Mouse (Mus musculus) fat pad, adult 2 months (tissue): ENCODE data around the gene Sigmar1.

Source experiments
- DNase-seq: peaks from one replicate; pipeline ENCODE4 v3.0.0-alpha.2; 2011; ENCODE audit warnings: low read depth, low spot score; ENCODE audit errors: extremely low read depth

Gene Sigmar1

DNA sequence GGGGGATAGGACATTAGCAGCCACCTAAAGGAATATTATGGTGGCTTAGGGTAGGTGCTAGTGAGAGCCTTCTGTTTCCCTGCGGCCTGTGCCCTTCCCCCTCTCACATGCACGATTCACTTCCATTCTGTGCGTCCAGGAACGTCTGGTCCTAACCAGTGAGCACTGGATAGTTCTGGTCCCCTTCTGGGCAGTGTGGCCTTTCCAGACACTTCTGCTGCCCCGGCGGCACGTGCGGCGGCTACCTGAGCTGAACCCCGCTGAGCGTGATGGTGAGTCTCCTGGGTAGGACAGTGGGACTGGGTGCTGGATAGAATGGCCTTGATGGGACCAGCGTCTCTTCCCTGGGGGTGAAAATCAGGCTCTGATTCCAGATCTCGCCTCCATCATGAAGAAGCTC is 1.4 kb upstream of the Sigmar1 start:
- DNase-seq: no peak

DNA sequence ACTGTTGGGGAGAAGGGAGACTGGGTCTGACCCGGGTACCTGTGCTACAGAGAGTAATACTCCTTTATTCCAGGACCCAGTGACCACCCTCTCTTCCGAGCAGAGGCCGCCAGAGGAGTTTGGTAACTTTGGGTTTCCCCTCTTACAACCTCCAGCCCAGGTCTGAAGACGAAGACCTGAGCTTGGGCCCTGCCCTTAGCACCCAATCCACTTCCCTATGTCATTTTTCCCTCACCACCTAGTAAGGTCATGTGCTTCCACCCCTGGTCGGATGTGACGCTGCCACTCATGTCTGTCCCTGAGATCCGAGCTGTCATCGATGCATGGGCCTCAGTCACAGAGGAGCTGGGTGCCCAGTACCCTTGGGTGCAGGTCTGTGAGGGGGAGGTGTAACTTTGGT is 483 bp upstream of the Sigmar1 start:
- DNase-seq: no peak

DNA sequence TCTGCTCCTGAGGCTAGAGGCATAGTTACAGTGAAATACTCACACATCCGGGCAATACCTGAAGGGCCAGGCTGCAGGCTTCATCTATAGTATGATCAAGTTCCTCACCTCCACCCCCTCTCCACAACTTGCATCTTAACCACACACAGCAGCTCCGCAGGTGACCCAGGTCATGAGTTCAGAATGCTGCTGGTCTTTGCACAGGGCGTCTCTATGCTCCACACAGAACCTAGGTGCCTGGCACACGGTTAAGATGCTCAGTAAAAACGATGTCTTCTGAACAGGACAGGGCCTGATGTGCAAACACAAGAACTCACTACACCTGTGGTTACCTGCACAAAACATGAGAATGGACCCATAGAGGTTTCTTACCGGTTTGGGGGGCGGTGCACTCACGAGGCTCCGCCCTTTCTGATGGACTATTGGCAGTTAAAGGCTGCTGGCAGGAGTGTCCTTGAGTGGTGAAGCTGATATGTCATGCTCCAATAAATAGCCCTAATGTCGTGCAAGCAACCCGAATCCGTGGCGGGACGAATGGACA is 1.1 kb downstream of the Sigmar1 start, which contains the start of gene Galt:
Gene Galt, plus strand, starts transcription at position 432 of the 541 bp plus-strand sequence.
- no peak for DNase-seq

DNA sequence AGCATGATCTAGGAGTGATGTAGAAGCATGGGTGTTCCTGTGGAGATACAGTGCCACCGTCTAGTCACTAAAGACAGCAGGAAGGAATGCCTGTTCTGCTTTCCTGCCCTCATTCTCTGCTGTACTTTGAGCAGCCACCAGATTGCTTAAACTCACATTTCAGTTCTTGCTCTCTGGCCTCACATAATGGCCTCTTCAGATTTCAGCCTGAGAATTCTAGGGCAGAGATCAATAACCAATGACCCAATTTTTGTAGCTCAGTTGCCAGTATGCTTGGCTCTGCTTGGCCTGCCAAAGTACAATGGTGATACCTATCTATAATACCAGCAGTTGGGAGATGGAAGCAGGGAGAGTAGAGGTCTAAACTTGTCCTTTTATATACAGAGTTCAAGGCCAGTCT is 10.9 kb downstream of the Sigmar1 start:
- DNase-seq: no peak

DNA sequence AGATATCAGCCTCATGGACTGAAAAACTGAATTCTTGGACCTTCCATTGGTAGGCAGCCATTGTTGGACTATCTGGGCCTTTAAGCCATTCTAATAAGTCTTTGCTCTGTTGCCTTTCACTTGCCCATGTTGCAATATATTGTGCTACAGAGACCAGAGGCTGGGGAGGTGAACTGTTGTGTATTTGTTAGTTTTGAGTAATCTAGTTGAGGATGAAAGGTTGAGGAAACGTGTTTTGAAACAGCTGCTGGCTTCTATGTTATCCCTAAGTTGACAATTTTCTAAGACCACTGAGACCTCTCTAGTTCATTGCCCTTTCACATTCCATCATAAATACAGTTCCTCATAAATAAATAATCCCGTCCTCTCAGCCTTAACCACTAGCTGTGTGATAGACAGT is 11.8 kb downstream of the Sigmar1 start:
- DNase-seq: no peak

DNA sequence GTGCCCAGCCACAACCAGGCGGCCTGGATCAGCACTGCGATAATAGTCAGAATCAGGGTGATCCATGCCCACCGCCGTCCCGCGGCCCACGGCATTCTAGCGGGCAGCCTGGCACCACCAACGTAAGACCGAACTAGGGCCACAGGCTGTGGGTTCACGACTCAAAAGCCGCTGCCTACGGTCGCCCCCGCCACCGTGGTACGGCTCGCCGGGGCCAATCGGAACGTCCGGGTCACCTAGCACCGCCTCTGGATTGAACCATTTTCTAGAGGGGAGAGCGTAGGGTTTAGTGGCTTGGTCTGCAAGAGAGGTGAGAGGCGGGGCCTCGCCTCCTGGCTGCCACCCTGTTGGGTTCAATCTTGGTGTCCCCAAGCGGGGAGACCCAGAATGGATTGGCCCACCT is 14.8 kb downstream of the Sigmar1 start:
- DNase-seq: peak; percentile 75

- no peak for DNase-seq
Measured at GRCm38 (mm10) chr4:41740380-41741157, 15.4 kb downstream of the Sigmar1 start.

DNA sequence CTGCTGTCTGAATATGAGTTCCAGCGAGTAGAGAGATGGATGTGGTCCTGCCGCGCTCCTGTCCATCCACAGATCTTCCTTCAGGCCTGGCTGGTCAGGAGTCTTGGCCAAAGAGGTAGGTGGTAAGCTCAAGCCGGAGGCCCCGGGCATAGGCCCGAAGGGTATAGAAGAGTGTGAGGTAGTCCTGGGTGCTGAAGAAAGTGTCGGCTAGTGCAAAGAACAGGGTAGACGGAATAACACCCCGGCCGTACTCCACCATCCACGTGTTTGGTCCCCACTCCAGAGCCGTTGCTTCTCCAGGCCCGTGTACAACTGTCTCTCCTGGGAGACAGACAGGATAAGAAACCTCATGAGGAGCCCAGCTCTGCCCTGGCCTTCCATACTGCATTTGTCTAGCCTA is 16.7 kb downstream of the Sigmar1 start:
- no peak for DNase-seq

- DNase-seq: no peak
Measured at GRCm38 (mm10) chr4:41738256-41738603, 17.7 kb downstream of the Sigmar1 start.

GRCm38 (mm10) chr4:41737602-41738255 is 18.2 kb downstream of the Sigmar1 start:
- DNase-seq: no peak

- no peak for DNase-seq
Measured at GRCm38 (mm10) chr4:41731052-41731765, 24.7 kb downstream of the Sigmar1 start, which contains the start of gene Arid3c. TSS of gene Arid3c (minus strand) at chr4:41731142.

DNA sequence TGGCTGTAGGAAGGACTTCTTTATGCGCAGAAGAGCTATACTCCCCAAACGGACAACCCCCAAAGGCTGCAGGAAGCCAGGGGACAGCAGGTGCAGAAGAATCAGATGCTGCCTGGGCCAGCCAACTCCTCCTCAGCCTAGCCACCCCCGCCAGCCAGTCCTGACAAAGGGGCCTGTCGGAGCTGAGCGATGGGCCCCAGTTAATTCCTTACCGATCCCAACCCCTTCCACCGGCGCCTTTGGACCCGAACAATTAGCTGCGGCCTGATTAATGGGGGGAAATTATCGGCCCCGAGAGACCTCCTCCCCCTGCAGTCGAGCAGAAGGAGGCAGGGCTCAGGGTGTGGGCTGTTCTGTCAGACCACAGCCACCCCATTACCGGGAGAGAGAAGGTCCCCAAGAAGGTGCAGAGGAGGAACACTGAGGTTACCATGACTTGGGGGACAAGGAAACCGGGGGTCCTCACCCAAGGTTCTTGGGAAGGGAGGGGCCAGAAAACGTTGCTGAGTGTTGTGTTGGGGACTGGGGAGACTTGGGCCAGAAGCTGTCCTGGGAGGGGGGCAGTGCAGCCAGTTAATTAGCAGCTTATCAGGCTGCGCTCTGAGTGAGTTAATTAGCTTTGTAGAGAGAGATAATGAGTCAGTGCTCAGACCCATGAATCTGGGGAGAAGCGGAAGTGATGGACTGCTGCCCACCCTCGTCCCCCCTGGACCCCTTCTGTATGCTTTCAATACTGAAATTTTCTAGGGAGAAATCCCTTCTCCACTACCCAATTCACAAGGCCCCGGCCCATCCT is 28.9 kb downstream of the Sigmar1 start:
- no peak for DNase-seq

DNA sequence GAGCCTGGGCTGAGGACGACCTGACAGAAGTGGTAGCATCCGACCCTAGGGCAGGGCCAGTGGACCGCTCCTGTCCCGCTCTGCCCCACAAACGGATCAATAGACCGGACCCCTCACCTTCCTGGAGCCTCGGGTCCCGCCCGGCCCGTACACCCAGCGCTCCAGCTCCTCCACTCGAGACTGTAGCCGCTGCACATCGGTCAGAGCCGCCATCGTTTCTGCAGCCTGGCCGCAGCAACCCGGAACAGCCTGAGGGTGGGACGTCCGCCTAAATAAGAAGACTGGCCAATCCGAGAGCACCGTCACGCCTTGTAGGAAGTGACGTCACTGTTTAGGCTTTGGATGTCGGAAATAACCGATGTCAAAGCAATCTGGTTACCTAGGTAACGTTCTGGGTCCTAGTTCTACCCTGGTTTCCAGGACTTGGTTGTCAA is 33.0 kb downstream of the Sigmar1 start, which contains the start of gene Dctn3:
Gene Dctn3, minus strand, starts transcription at position 253 of the 434 bp plus-strand sequence.
- peak; percentile 59 for DNase-seq

DNA sequence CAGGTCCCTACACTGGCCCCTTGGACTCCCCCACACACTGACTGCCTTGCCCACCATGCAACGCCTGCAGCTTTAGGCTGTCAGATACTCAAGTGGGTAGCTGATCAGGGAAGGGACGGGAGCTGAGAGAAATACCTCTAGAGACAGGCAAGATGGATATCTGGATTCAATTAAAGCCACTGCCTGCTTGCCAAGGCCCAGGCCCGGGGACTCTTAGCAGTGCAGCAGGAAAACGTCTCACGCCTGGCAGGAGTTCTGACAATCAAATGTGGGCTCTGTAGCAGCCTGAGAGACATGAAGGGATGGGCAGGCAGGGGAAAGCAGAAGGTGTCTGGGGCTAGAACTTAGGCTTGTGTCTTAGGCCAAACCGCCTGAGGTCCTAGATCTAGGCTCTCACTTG is 39.1 kb downstream of the Sigmar1 start:
- no peak for DNase-seq

- no peak for DNase-seq
Measured at GRCm38 (mm10) chr4:41715596-41715995, 40.4 kb downstream of the Sigmar1 start.

DNA sequence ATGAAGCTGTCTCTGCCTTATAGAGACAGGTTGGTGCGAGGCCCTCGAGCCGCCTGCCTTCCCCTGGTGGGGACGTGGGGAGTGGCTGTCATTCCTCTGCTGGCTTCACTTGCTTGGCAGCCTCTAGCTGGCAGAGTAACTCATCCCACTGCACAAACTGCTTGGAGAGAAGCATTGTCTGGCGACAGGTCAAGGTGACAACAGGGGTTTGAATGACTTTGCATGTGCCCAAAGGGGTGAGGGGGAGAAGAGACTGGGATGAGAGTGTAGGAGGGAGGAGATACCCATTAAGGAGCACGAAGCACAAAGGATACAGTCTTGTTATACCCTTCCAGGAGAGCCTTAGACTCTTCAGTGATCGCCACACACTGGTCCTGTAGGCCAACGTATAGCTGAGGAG is 40.9 kb downstream of the Sigmar1 start:
- no peak for DNase-seq

- no peak for DNase-seq
Measured at GRCm38 (mm10) chr4:41714276-41714675, 41.7 kb downstream of the Sigmar1 start.

DNA sequence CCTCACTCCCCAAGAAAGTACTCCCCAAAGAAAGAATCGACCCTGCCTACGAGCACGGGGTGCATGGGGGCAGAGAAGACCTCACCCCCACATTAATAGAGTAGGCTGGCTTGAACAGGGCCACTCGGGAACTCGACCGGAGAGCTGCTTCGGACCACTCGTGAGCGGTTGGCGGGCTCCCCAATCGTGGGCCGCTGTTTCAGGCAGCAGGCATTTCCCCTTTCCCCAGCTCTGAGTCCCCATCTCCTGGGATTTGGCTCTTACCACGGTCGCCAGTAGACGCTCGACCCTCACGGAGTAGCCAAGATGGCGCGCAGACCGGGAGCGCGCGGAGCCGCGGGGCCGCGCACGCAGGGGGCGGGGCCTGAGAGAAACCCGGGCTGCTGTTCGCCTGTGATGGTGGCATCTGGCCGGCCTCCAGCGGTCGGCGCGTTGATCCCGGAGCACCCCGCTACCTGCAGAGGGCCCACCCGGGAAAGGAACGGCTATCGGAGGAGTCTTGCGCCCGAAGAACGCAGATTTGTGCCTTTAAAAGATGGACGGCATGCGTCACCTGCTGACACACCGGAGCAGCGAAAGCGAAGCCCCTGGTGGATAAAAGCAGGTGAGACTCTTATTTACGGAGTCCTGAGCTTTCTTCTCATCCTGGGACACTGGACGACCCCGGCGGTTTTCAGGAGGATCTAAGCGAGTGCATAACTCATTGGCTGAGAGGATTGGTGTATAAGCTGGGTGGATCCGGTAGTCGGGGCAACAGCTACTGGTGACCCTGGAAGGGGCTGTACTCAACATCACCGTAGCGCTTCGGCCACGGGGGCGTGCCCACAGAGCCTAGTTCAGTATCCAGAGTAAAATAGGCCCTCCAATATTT is 42.5 kb downstream of the Sigmar1 start, which contains the start of gene Rpp25l:
Gene Rpp25l, minus strand, starts transcription at position 338 of the 871 bp plus-strand sequence.
- no peak for DNase-seq

DNA sequence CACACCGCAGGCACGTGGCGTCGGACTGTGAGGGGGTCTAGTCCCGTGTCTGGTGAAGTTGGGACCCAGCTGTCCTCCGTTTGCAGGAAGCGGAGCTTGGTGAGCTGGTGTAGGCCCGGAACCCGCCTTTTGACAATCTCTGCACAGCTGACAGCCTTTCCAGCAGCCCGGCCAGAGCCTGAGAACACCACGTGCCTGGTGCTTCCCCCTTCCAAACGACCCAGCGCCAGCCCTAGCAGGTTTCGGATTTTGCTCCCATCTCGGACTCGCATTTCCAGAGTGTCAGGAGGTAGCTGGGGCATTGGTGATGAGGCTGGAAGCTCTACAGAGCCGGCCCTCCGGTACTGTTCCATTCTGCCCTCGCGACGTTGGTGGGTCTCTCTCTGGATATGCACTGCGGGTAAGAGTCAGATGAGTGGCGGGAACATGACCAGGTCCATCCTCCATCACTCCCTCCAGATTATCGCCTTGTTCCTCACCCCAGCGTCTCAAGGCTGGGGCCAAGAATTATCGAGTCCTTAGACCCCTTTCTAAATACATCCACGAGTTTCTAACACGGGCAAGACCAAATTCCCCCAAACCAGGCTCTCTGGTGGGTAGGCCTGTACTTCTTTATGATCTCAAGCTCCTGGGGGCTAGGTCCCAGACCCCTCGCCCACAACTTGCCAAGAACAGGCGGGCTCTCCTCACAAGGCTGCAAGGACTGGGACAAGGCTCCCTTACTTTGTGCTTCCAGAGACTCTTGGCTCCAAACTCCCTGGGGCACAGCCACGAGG is 43.3 kb downstream of the Sigmar1 start:
- no peak for DNase-seq
